Mouse (Mus musculus) c-Kit-negative CD71-positive TER-119-positive erythroid progenitor cells, embryonic 14.5 days (primary cell): ENCODE measurements around the gene Nyx.

Experiments
- DNase-seq: peaks from one replicate; pipeline ENCODE4 v3.0.0-alpha.2; 2013; ENCODE audit warnings: low read depth, low spot score

The Nyx gene

DNA sequence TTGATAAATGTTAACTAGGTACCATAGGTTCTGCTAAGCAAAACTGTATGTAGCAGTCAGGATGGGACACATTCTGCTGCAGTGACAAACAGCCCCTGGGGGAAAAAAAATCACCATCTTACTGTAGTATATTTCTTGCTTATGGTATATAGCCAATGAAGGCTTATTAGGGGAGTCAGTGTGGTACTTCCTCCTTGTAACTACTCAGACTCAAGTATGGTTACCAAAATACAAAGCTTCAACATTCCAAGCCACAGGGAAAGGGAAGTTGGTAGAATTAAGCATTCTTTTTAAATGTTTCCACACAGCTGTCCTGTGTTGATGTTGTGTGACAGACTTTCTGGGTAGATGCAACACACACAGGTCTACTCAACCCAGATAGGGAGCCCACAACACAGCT is 27.0 kb downstream of the Nyx start:
- no peak for DNase-seq

GRCm38 (mm10) chrX:13494892-13495703 is 29.2 kb downstream of the Nyx start:
- no peak for DNase-seq

DNA sequence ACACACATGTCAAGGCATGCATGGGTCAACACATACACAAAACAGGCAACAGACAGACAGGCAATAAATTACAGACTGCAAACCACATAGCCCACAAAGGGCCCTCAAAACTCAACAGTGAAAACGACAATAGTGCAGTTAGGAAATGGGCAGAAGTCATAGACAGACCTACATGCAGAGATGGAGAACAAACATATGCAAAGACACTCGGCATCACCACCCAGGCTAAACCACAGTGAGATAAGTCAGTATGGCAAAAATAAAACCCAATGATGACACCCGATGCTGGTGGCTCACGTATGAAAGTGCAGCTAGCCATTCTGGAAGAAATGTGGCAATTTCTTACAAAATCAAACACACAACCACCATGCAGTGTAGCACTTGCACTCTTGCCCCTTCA is 34.4 kb downstream of the Nyx start:
- no peak for DNase-seq

- DNase-seq, result no peak
Observed at GRCm38 (mm10) chrX:13502862-13503375, 37.0 kb downstream of the Nyx start.

GRCm38 (mm10) chrX:13504389-13504788 is 38.5 kb downstream of the Nyx start:
- DNase-seq, result no peak

- no peak for DNase-seq
Observed at GRCm38 (mm10) chrX:13506376-13506775, 40.5 kb downstream of the Nyx start.

DNA sequence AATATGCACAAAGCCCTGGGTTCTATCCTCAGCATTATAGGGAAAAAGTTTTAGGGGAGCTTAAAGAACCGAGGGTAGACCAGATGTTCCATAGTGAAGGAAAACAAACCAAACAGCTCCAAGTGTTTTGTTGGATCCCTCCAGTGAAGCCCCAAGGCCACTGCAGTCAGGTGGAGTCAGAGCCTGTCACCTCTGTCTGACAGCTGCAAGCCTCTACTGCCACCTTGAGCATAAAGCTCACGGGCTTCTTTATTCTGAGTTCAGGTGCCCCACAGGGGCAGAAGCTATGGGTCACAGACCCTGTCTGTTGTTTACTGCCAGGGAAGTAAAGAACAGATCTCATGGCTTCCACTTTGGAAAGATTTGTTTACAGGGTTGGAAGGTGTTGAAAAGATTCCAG is 47.2 kb downstream of the Nyx start:
- DNase-seq, result no peak

- no peak for DNase-seq
Observed at GRCm38 (mm10) chrX:13513864-13514263, 48.0 kb downstream of the Nyx start.

- DNase-seq, result no peak
Observed at GRCm38 (mm10) chrX:13516451-13516850, 50.5 kb downstream of the Nyx start.

DNA sequence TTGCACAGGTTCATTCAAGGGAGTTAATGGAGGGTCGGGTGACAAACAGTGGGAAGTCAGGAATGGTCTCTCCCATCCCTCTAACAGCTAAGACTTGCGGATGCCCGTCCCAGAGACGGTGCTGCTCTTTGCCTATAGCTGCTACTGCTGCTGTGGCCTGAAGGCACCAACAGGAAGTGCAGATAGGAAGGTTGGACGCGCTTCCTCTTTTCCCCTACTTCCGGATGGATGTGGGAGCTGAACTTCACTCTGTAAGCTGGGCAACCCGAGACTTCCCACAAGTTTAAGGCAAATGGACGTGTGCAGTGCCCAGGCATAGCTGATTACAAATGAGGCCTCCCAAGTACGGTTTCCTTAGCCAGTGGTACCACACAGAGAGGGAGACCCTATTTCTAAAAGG is 52.1 kb downstream of the Nyx start:
- DNase-seq, result no peak

DNA sequence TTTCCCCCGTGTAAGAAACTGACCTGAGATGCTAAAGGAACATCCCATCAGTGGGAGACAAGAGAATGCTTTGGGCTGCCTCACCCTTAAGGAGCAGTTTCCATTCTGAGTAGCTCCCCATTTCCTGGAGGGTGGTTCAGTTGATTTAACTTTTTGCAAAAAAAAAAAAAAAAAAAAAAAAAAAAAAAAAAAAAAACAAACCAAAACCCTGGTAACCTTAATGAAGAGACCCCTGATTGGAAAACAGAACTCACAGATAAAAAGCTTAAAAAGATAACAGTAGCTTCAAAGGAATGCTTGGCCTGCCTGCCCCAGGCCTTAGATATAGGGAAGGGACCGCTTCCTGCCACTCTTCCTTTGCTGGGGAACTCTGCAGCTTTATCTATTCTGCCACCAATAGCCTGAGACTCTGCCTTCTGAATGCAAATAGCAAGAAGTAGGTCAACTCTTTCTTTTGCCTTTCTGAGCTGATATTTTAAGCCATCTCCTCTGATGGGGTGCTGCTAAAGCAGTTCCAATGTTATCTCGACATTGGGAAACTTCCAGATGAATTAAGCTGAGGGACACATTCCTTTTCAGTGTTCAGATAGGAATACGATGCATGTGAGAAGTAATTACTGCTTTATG is 53.0 kb downstream of the Nyx start:
- DNase-seq, result no peak

- no peak for DNase-seq
Observed at GRCm38 (mm10) chrX:13519408-13519783, 53.5 kb downstream of the Nyx start.

DNA sequence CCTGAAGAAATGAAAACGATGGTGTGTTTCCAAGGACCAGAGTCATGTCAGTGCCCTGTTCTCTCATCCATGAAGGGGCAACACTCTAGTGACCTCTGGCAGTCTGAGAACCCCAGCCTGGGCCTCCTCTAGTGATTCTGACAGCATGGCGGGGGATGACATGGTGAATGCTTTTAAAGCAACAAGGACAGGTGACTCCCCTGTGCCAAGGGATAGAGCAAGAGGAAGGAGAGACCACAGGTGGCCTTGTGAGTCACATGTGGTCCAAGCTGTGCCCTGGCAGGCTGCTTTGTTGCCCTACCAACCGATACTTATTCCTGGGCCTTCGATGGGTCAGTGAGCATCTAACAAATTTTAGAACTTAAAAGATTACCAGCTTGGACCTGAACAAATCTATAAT is 54.7 kb downstream of the Nyx start:
- no peak for DNase-seq

GRCm38 (mm10) chrX:13521288-13521687 is 55.4 kb downstream of the Nyx start:
- DNase-seq, result no peak
